Mouse (Mus musculus): ENCODE results near the gene Atp9a.

- TF ChIP-seq TCF12 (IDR thresholded peaks at IDR 0.05; ENCODE audit: insufficient read depth, poor library complexity, severe bottlenecking) (no peak), USF1 (IDR thresholded peaks at IDR 0.05; ENCODE audit: low read depth) (no peak), MYOD1 (IDR thresholded peaks at IDR 0.05; ENCODE audit: control insufficient read depth in 1 of 3, insufficient read length in 2 of 3, low read depth in 2 of 3) (no peak)
Measured at GRCm38 (mm10) chr2:168702266-168702665, 39.9 kb downstream of the Atp9a start.

All from myocyte (in vitro differentiated cells).